Mouse (Mus musculus) brain, embryonic 14.5 days (tissue): ENCODE data around the gene Pde4d.
A peak's percentile ranks its signal among the peaks of the same experiment; 100 is the strongest.

Experiments
- CTCF ChIP-seq: fragments of 200-500 bp; IDR thresholded peaks from 2 replicates; pipeline ENCODE4 v1.5.1; 2012; ENCODE audit warnings: inconsistent platforms, mild to moderate bottlenecking, moderate library complexity, borderline replicate concordance; ENCODE audit not compliant: insufficient read depth, insufficient read length; ENCODE audit errors: extremely low read depth
- POLR2A ChIP-seq: fragments of 200-500 bp; IDR thresholded peaks from 2 replicates; pipeline ENCODE4 v1.6.1; 2012; ENCODE audit warnings: mild to moderate bottlenecking, inconsistent platforms, borderline replicate concordance; ENCODE audit not compliant: poor library complexity, insufficient read depth, insufficient read length, severe bottlenecking; ENCODE audit errors: extremely low read depth

DNA sequence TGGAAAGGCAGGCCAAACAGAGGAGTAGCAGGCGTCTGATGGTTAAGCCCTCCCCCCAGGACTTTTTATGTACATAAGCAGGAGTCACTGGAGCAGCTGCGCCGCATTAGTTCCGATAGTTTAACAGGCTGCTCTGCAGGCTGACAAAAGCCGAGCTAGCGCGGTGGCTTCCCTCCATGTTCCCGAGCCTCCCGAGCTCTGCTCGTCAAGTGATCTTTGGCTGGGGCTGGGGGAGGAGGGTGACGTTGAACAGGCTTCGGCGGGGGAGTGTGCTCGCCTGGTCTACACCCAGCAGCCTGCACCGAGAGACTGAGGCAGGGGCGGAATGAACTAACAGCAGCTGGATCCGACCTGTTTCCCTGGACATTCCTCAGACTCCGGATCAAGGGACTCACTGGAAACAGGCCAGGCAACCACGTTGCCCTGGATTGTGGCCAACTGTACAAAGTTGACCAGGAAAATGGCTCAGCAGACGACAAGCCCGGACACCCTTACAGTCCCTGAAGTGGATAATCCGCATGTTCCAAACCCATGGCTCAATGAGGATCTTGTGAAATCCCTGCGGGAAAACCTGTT, 810.6 kb downstream of the Pde4d start:
- TF ChIP-seq CTCF (no peak), POLR2A (peak; percentile 19; the same call in 1 of the 2 replicates)
